Mouse (Mus musculus) hindbrain, embryonic 13.5 days (tissue): ENCODE results near the gene Asb2. TPM values are rescaled to one million over a fixed set of nuclear protein-coding genes. Genes with fewer than 3 reads are reported as not detected.

Source experiments
- ATAC-seq: fragments of 200-750 bp; cut with Nextera tagmentation; 2 replicates; pipeline ENCODE4 v1.8.0; 2017; ENCODE audit warnings: moderate TSS enrichment; ENCODE audit not compliant: low FRiP score
- H3K27ac ChIP-seq: fragments of 300-500 bp; sonication (generic); 2 replicates; pipeline ENCODE4 v1.5.1; 2015; ENCODE audit warnings: inconsistent platforms, mild to moderate bottlenecking, moderate library complexity
- H3K27me3 ChIP-seq: fragments of 300-500 bp; sonication (generic); 2 replicates; pipeline ENCODE4 v1.6.1; 2015; ENCODE audit warnings: mild to moderate bottlenecking, inconsistent platforms
- H3K36me3 ChIP-seq: fragments of 300-500 bp; sonication (generic); 2 replicates; pipeline ENCODE4 v1.6.1; 2015; ENCODE audit warnings: mild to moderate bottlenecking, inconsistent platforms
- H3K4me1 ChIP-seq: fragments of 300-500 bp; sonication (generic); replicated peaks from 2 replicates; pipeline ENCODE4 v1.6.1; 2015; ENCODE audit warnings: inconsistent platforms
- H3K4me2 ChIP-seq: fragments of 300-500 bp; sonication (generic); 2 replicates; pipeline ENCODE4 v1.6.1; 2015; ENCODE audit warnings: inconsistent platforms, mild to moderate bottlenecking, moderate library complexity
- H3K4me3 ChIP-seq: fragments of 300-500 bp; sonication (generic); 2 replicates; pipeline ENCODE4 v1.5.1; 2015; ENCODE audit warnings: mild to moderate bottlenecking, inconsistent platforms
- H3K9ac ChIP-seq: fragments of 300-500 bp; sonication (generic); 2 replicates; pipeline ENCODE4 v1.6.1; 2015; ENCODE audit warnings: mild to moderate bottlenecking, inconsistent platforms
- H3K9me3 ChIP-seq: fragments of 300-500 bp; sonication (generic); 2 replicates; pipeline ENCODE4 v1.6.1; 2016; ENCODE audit warnings: inconsistent platforms
- WGBS: fragments of 180-500 bp; shearing (Covaris S2); methylation state at CpG from one replicate; pipeline ENCODE4 v1.1.7; 2015; 5-methylcytosine and 5-hydroxymethylcytosine counted together
- polyA plus RNA-seq: library from polyadenylated mRNA; unstranded; fragments of >200 nt; fragmentation: Nextera tagmentation; extraction: Ambion mirVana; gene quantifications from 2 replicates; pipeline ENCODE4 v1.2.1, GENCODE M21; 2015

The Asb2 gene
- polyA plus RNA-seq, 1 experiment from 2014 or later: 1.0 TPM

DNA sequence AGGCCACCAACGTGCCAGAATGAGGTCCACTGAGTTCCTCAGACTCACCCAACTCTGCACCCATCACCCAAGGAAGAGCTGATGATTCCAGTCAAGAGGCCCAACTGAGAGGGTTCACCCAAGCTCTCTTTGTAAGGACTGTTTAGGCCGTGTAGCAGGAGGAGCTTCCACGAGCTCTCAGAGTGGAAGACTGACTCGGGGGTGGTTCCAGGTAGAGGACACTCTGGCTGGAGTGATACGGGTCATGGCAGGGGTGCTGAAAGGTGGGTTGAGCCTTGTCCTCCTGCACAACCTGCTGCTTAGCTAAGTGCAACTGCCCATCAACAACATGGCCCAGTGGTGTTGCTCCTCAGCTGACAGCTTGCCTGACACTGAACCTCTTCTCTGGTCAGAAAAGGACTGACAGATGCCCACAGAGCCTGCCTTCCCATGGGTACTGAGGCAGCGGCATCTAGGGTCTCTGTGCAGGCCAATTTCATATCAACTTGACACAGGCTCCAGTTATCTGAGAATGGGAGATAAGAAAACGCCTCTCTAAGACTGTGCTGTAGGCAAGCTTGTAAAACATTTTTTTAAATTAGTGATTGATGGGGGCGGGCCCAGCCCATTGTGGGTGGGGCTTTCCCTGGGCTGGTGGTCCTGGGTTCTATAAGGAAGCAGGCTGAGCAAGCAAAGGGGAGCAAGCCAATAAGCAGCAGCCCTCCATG lies 17.9 kb upstream of the Asb2 start:
- peaks cover 2% of the 10 kb centered on the region; the same call in 1 of the 2 replicates for H3K27me3 ChIP-seq
- H3K9ac ChIP-seq: no peak overlapping the region
- 86% methylated on average over 8 of the region's 8 CpGs for WGBS
- no peaks in the 10 kb centered on the region for H3K4me1 ChIP-seq
- H3K36me3 ChIP-seq: no peaks in the 10 kb centered on the region
- no peak for ATAC-seq
- H3K4me3 ChIP-seq: no peak overlapping the region
- H3K27ac ChIP-seq: no peak overlapping the region
- no peak overlapping the region for H3K4me2 ChIP-seq
- H3K9me3 ChIP-seq: no peaks in the 10 kb centered on the region

DNA sequence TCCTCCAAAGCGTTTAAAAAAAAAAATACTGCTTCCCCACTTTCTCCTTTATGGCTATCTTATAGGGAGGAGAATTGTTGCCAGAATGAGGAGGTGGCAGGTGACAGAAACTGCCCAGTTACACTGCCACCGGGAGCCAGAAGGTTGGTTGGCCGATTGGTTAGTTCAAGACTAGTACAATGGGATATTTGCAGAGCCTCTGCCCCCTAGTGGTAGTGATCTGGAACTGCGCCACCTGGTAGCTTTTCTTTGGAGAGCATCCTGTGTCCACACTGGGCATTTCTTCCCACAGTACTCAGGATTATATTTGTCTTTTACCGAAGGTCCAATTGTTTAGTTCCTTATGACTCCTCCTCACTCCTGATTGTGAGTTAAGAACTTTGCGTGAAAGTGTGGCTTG lies 15.9 kb upstream of the Asb2 start:
- no peaks in the 10 kb centered on the region for H3K9me3 ChIP-seq
- no peak overlapping the region for H3K4me2 ChIP-seq
- ATAC-seq: no peak
- no peak overlapping the region for H3K4me3 ChIP-seq
- H3K27me3 ChIP-seq: peaks cover 8% of the 10 kb centered on the region; the same call in 1 of the 2 replicates
- H3K4me1 ChIP-seq: no peaks in the 10 kb centered on the region
- WGBS: 29% methylated on average over 6 of the region's 6 CpGs
- no peak overlapping the region for H3K27ac ChIP-seq
- H3K9ac ChIP-seq: no peak overlapping the region
- no peaks in the 10 kb centered on the region for H3K36me3 ChIP-seq

DNA sequence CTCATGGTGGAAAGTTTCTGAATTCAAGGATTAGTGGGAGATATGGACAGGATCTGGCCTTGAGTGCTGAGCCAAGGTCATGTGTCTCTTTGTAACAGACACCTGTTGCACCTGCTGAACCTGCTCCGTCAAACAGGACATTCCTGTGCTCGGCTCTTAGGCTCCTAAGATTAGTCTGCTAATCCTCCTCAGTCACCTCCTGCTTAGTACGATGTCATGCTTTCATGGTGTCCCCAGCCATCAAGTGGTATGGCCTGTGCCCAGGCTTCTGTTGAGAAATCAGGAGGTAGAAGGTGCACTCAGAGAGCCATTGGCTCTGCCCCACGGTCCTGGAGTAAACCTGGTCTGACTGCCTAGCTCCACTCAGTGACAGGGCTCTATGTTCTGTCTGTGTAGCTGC lies 15.1 kb upstream of the Asb2 start:
- Histone ChIP-seq H3K4me3 (no peak overlapping the region), H3K9ac (no peak overlapping the region), H3K4me1 (no peaks in the 10 kb centered on the region), H3K4me2 (no peak overlapping the region), H3K27ac (no peak overlapping the region), H3K9me3 (no peaks in the 10 kb centered on the region), H3K36me3 (no peaks in the 10 kb centered on the region), H3K27me3 (peaks cover 8% of the 10 kb centered on the region; the same call in 1 of the 2 replicates)
- ATAC-seq: no peak
- WGBS: 84% methylated on average over 4 of the region's 4 CpGs

DNA sequence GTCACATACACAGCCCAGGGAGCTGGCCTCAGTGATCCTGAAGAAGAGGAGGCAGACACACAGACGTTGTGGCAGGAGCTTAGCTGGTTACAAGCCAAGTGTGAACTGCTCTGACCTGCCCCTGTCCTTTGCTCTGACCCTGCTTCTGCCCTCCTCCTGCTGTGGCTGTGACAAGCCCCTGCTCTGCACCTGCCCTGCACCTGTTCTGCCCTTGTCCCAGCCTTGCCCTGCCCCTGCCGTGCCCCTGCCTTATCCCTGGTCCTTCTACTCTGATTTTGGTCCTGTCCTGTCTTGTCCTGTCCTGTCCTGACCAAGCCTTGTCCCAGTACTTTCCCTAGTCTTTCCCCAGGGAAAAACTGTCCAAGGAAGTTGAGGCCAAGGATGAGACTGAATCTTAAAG lies 13.0 kb upstream of the Asb2 start:
- Histone ChIP-seq H3K9ac (no peak overlapping the region), H3K9me3 (no peaks in the 10 kb centered on the region), H3K4me1 (no peaks in the 10 kb centered on the region), H3K27me3 (peaks cover 8% of the 10 kb centered on the region; the same call in 1 of the 2 replicates), H3K36me3 (no peaks in the 10 kb centered on the region), H3K27ac (no peak overlapping the region), H3K4me3 (no peak overlapping the region), H3K4me2 (no peak overlapping the region)
- 66% methylated on average over 2 of the region's 2 CpGs for WGBS
- no peak for ATAC-seq

DNA sequence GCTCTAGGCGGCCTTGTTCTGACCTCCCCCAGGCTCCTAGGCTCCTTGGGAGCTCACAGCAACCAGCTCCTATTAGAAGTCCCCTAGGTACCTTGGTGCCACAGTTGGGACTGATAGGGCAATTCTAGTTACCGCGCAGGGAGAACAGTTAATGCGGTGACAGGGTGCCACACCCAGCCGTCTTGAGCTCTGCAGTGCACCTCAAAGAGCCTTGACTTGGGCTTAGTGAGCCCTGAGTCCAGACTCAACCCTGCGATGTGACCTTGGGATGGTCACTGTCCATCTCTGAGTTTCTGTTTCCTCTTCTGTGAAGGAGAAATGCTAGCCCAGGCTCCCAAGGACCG lies 12.5 kb upstream of the Asb2 start:
- 80% methylated on average over 7 of the region's 7 CpGs for WGBS
- Histone ChIP-seq H3K9me3 (no peaks in the 10 kb centered on the region), H3K27me3 (peaks cover 8% of the 10 kb centered on the region; the same call in 1 of the 2 replicates), H3K4me1 (no peaks in the 10 kb centered on the region), H3K27ac (no peak overlapping the region), H3K36me3 (no peaks in the 10 kb centered on the region), H3K4me2 (no peak overlapping the region), H3K4me3 (no peak overlapping the region), H3K9ac (peak overlapping the region; percentile 15; the same call in 1 of the 2 replicates)
- no peak for ATAC-seq

DNA sequence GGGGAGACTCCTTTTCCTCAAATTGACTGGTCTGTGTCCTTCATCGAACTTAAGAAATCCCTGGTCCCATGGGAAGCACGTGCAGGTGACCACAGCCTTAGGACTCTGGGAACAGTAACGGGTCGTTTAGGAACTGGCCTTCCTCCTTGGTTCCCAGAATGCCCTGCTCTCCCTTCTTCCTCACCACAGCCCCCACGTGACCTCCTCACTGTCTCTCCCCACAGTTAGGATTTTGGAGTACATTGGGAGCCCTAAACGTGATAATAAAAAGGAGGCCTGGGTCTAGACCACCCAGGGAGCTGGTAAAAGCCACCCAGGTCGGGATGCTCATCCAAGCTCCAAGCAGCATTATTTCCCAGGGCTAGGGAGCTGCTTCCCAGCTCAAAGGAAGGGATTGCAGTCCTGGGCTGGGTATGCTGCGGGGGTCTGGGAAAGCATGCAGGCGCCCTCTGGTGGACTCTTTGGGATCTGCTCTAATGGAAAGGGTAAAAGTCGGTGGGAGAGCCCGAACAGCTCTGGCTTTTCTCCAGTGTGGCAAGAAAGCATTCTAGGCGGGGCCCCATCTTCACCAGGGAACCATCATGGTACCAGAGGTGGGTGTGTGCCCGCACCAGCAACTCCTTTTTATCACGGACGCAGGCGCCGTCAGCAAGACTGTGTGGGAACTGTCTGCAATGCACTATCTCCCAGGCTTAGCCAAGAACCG lies 12.0 kb upstream of the Asb2 start:
- no peaks in the 10 kb centered on the region for H3K9me3 ChIP-seq
- 19% methylated on average over 18 of the region's 18 CpGs for WGBS
- H3K36me3 ChIP-seq: no peaks in the 10 kb centered on the region
- peak overlapping the region; percentile 22; the same call in 1 of the 2 replicates for H3K4me2 ChIP-seq
- H3K27ac ChIP-seq: no peak overlapping the region
- peaks cover 8% of the 10 kb centered on the region; the same call in 1 of the 2 replicates for H3K27me3 ChIP-seq
- H3K4me1 ChIP-seq: no peaks in the 10 kb centered on the region
- H3K9ac ChIP-seq: peak overlapping the region; percentile 15; the same call in 1 of the 2 replicates
- H3K4me3 ChIP-seq: no peak overlapping the region
- ATAC-seq: peak; percentile 84

DNA sequence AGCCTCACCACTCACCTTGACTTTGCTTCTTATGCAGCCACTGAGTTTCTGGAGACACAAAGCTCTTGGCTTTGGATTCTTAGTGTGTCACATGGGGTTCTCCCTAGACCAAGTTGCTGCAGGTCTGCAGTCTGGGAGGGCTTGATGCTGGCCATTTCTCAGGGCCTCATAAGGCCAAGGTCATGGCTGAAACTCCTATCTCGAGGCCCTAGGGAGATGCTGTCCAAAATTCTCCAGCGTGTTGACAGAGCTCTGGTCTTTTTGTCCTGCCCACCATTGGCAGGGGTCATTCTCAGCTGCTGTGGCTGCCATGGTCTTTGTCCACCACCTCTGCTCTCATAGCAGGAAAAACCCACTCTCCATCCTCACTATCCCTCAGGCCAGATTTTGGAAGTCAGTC lies 11.4 kb upstream of the Asb2 start:
- no peaks in the 10 kb centered on the region for H3K9me3 ChIP-seq
- no peak for ATAC-seq
- H3K4me2 ChIP-seq: no peak overlapping the region
- H3K4me1 ChIP-seq: no peaks in the 10 kb centered on the region
- no peaks in the 10 kb centered on the region for H3K36me3 ChIP-seq
- H3K4me3 ChIP-seq: no peak overlapping the region
- no peak overlapping the region for H3K27ac ChIP-seq
- 95% methylated on average over 2 of the region's 2 CpGs for WGBS
- H3K27me3 ChIP-seq: peaks cover 8% of the 10 kb centered on the region; the same call in 1 of the 2 replicates
- H3K9ac ChIP-seq: no peak overlapping the region

DNA sequence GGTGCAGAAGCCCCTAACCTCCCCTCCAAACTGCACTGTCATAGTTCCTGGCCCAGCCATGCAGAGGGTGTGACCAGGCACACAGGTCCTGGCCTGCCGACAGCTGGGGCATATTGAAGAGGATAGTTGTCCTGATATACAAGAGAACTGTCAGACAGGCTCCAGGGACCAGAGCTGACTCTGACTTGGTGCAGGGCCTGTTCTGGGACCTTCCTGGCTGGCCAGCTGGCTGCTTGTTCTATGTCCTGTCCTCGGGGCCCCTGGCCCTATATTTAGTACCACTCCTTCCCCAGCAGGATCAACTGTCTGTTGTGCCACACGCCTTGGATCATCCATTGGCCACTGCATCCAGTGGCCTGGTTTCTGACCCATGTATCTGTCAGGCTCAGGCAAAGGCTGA lies 6.5 kb upstream of the Asb2 start:
- no peak for ATAC-seq
- no peak overlapping the region for H3K9ac ChIP-seq

DNA sequence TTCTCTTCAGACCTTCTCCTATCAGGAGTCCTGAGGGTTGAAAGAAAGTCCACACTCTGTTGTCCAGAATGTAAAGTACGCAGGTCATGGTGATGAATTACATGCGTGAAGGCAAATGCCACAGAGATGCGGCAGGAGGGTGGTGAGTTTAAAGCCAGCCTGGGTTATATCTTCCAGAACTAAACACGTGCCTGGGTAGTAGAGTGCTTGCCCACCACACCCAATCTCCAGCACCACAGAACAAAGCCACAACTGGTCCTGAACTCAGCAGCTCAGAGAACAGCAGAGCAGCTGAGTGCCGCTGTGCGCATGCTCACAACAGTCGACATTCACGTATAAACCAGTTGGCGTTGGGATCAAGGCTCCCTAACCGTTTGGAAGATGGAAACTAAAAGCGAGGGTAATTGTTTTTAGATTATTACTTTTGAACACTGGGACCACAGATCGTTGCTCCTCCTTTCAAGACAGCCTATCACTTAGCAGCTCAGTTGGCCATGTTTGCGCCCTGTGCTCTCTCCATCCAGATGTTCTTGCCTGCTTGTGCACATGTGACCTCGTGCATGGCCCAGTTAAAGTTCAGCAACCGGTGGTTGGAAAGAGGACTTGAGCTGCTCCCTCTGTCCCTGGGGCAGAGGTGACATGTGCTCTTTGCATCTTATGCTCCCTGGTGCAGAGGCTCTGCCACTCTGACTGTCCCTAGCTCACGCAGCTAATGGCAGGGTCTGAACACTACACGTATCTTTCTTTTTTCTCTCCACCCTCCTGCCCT lies 5.9 kb upstream of the Asb2 start:
- Histone ChIP-seq H3K9ac (no peak overlapping the region), H3K9me3 (no peaks in the 10 kb centered on the region), H3K4me1 (peaks cover 8% of the 10 kb centered on the region; the same call in 1 of the 2 replicates), H3K27ac (no peak overlapping the region), H3K36me3 (no peaks in the 10 kb centered on the region), H3K4me2 (no peak overlapping the region), H3K27me3 (no peaks in the 10 kb centered on the region), H3K4me3 (no peak overlapping the region)
- ATAC-seq: no peak
- 90% methylated on average over 17 of the region's 17 CpGs for WGBS

More for the DNA sequence above, 6.5 kb upstream of the Asb2 start:
- no peaks in the 10 kb centered on the region for H3K9me3 ChIP-seq
- no peak overlapping the region for H3K27ac ChIP-seq
- WGBS: 79% methylated on average over 3 of the region's 3 CpGs
- H3K4me2 ChIP-seq: no peak overlapping the region
- peaks cover 8% of the 10 kb centered on the region; the same call in 1 of the 2 replicates for H3K4me1 ChIP-seq
- no peak overlapping the region for H3K4me3 ChIP-seq
- H3K36me3 ChIP-seq: no peaks in the 10 kb centered on the region
- H3K27me3 ChIP-seq: no peaks in the 10 kb centered on the region

DNA sequence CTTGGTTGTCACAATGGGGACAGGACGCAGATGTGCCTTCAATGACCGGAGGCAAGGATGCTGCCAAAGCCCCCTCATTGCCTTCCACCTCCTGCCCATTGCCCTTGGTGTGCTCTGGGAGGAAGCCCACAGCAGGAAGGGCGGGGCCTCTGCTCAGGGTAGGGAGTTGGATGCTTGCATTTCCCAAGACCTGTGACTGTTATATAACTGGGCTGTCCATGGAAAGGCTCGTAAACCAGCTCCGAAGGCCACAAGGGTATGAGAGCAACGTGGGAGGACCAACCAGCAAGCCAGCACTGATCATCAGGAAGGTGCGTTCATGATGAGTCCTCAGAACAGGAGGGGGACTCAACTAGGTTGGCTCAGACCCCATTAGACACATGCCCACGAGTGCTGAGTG lies 5.0 kb upstream of the Asb2 start:
- Histone ChIP-seq H3K9me3 (no peaks in the 10 kb centered on the region), H3K4me3 (no peak overlapping the region), H3K4me1 (peaks cover 8% of the 10 kb centered on the region; the same call in 1 of the 2 replicates), H3K4me2 (no peak overlapping the region), H3K27me3 (no peaks in the 10 kb centered on the region), H3K27ac (no peak overlapping the region), H3K9ac (no peak overlapping the region), H3K36me3 (no peaks in the 10 kb centered on the region)
- WGBS: 85% methylated on average over 8 of the region's 8 CpGs
- ATAC-seq: no peak

DNA sequence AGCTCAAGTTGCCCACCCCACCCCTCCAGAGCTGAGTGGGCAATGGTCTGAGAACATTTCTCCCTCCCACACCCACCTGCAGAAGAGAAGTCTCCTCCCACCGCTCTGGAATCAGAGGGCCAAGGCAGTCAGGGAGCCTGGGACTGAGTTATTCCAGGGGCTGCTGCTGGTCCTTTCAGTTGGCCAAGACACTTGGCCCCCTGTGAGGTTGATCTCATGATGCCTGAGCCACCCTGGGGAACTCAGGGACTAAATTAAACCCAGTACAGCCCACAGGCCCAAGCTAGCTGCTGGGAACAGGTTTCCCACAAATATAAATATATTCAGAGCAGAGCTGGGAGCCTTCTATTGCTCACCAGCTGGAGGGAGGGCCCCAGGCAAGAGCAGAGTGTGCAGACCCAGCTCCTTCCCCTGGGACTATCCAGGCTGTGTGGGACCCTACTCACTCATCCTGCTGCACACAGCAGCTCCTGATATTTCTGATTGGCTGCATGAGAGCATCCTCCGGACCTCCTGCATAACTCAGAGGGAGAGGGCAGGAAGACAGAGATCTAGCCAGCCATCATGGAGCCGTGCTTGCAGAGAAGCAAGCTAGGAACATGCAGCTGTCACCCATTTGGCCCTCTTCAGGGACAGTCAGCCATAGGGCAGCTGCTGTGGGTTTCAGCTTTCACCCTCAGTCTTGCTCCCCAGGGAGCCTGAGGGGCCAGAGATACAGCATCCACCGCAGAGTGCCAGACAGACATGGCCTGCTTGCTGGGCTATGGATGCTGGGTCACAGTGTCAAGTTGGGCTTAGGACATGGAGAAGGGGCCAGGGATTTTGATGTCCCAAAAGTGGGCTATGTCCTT lies 3.4 kb upstream of the Asb2 start:
- 59% methylated on average over 4 of the region's 4 CpGs for WGBS
- Histone ChIP-seq H3K4me3 (no peak overlapping the region), H3K9ac (no peak overlapping the region), H3K27me3 (no peaks in the 10 kb centered on the region), H3K4me1 (peaks cover 8% of the 10 kb centered on the region; the same call in 1 of the 2 replicates), H3K9me3 (no peaks in the 10 kb centered on the region), H3K4me2 (no peak overlapping the region), H3K36me3 (no peaks in the 10 kb centered on the region), H3K27ac (no peak overlapping the region)
- ATAC-seq: no peak
